Mouse (Mus musculus): Measurements from ENCODE around the gene Gm17364.

DNA sequence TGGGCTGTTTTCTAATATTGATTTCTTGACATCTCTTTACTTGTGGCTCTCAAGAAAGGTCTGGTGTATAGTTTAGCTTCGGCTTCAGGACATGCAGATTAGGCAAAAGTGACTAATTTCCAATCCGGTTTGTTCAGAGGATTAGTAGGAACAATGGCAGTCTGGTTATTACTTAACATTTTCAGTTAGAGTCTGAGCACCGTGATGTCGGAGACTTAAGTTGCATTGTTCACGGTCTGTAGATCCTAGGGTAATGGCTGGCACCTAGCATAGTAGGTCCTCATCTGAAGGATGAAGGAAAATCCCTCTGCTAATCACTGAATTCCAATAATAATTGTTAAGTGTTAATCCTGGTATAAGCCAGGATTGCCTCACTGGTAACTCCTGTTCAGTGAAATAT lies 17.7 kb downstream of the Gm17364 start:
- TF ChIP-seq CTCF (IDR thresholded peaks at IDR 0.05; ENCODE audit: low read depth) = no peak
- no peak for TF ChIP-seq EP300 (IDR thresholded peaks at IDR 0.05; ENCODE audit: low read depth)

Measured in heart, postnatal 0 days (tissue).